Mouse (Mus musculus) bone marrow macrophage, adult 2 months (primary cell): ENCODE data around the gene Ube2h.

Source experiments
- CTCF ChIP-seq: IDR thresholded peaks from 2 replicates; pipeline ENCODE4 v1.5.1; 2012; ENCODE audit warnings: low read depth, mild to moderate bottlenecking, low read length, moderate library complexity
- POLR2A ChIP-seq: IDR thresholded peaks from 2 replicates; pipeline ENCODE4 v1.6.1; 2012; ENCODE audit warnings: mild to moderate bottlenecking, low read depth, low read length, borderline replicate concordance

DNA sequence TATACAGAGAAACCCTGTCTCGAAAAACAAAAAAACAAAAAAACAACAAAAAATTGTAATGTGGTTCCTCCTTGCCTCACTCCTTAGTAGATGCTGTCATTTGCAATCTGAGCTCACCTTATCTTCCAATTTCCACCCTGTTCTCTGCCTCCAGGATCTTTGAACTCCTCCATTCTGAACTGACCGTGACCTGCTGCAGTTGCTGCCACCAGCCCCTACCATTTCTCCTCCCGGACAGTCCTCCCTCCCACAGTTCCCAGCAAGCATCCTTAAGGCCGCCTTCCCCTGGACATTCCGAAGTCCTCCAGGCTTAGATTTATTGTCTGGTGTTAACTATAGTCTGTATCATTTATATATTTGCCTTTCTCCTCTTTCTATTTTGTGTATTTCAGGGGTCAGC is 26.4 kb upstream of the Ube2h start:
- TF ChIP-seq POLR2A (no peak), CTCF (no peak)
